Mouse (Mus musculus) C2C12 (cell line): ENCODE measurements around the gene Etl4.

ENCODE experiments used
- CTCF ChIP-seq: IDR thresholded peaks from one replicate; pipeline ENCODE4 v1.5.1; 2011; ENCODE audit not compliant: control insufficient read depth, insufficient read depth, insufficient read length
- MAX ChIP-seq: IDR thresholded peaks from one replicate; pipeline ENCODE4 v1.6.1; 2011; ENCODE audit warnings: mild to moderate bottlenecking, control low read depth
- MYOG ChIP-seq: IDR thresholded peaks from one replicate; pipeline ENCODE4 v1.6.1; 2011; ENCODE audit not compliant: control insufficient read depth, insufficient read length; ENCODE audit errors: extremely low read depth

DNA sequence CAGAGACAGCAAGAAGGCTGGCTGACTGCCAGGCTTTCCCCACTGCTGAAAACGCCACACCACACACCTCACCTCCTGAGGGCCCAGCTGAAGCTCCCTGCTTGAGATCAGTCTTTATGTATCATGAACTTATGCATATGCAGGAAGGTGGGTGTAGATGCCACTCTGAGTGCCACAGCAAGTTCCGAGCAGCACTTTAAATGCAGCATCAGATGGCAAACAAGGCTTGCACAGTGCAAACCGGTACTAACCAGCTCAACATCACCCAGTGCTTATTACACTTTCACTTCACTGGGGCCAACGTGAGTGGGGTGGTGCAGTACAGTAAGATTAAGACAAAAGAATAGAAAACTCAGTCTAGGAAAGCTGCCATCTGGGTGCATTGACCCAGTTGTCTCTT is 235.8 kb downstream of the Etl4 start:
- TF ChIP-seq CTCF (no peak), MYOG (no peak), MAX (no peak)
